Mouse (Mus musculus) ovary, adult 18-20 months (tissue): ENCODE data around the gene Faf2.
A peak's percentile ranks its signal among the peaks of the same experiment; 100 is the strongest.

Source experiments
- DNase-seq: peaks from one replicate; pipeline ENCODE4 v3.0.0; 2022; ENCODE audit warnings: low spot score, mixed read lengths

Gene Faf2

DNA sequence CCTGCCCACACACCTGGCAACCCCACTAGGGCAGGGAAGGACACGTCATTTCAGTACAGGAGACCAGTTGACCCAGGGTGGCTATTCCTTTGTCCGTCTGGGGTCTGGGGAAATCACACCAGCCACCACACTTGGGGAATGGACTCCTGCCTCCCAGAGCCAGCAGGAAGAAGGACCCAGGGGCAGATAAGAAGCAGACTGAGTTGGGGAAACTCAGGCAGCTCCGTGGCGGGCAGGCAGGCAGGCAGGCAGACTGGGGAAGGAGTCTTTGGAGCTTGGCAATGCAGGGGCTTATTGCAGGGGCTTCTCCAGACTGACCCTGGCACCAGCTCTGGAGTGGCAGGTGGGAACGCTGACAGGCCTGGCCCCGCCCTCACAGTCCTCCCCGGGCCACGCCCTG is 59.7 kb downstream of the Faf2 start:
- DNase-seq, result no peak

DNA sequence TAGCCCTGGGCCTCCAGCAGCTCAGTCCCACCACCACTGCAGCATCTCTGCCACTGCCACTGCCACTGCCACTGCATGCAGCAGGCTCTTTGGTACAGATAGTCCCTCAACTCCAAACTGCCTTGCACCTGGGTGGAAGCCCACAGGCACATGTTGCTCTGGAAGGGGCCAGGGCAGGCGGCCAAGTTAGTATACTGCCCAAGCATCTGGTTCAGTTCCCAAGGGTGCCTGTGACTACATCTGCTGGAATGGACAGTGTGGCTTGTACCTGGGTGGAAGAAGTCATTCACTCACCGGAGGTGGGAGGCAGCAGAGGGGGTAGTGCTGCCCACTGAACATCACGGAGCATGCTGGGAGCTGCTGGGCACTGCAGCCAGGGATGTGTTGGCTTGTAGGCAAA is 61.7 kb downstream of the Faf2 start:
- no peak for DNase-seq

DNA sequence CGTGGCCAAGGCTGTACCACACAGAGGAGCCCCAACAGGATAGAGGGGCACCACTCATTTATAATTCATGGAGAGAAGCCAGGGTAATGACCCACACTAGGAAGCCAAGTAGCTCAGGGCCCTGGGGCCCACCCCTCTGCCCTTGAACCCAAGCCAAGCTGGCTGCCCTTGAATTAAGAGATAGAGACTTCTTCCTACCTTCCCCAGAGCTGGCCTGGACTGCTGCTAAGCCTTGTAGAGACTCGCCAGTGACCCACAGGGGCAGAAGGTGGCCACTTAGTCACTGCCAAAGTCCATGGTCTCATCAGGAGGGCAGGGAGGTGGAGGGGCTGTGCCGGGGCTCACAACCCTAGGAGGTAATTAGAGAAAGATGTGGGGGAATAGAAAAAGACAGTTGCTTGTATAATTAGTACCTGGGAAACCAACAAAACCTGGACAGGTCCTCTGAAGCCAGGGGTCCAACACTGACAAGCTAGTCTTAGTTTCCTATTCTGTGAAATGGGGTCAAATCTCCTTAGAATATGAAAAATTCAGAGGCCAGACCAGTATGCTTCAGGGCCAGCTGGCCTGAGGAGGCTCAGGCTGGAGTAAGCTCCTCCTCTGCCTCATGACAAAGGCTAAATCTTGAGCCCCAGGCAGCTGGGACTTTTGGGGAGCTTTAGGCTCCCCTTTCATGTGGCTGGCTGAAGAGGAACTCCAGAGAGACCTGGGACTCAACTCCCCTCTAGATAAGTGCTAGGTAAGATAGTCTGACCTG is 62.7 kb downstream of the Faf2 start:
- peak; percentile 82 for DNase-seq

DNA sequence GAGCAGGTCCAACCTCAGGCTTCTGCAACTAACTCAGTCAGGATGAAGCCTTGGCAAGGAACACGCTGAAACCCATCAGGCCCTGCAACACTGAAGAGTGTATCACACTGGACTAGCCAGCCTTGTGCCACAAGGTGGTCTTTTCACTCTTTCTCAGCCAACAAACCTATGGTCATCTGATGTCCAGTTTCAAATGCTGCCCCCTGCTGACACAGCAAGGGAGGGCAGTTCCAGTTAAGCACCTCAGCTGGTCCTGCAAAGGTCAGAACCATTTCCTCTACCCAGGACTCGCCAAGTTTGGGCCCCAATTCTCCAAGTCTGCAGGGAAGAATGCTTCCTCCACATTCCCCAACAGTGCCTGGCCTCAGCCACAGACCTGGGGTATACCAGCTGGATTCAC is 63.6 kb downstream of the Faf2 start:
- no peak for DNase-seq

DNA sequence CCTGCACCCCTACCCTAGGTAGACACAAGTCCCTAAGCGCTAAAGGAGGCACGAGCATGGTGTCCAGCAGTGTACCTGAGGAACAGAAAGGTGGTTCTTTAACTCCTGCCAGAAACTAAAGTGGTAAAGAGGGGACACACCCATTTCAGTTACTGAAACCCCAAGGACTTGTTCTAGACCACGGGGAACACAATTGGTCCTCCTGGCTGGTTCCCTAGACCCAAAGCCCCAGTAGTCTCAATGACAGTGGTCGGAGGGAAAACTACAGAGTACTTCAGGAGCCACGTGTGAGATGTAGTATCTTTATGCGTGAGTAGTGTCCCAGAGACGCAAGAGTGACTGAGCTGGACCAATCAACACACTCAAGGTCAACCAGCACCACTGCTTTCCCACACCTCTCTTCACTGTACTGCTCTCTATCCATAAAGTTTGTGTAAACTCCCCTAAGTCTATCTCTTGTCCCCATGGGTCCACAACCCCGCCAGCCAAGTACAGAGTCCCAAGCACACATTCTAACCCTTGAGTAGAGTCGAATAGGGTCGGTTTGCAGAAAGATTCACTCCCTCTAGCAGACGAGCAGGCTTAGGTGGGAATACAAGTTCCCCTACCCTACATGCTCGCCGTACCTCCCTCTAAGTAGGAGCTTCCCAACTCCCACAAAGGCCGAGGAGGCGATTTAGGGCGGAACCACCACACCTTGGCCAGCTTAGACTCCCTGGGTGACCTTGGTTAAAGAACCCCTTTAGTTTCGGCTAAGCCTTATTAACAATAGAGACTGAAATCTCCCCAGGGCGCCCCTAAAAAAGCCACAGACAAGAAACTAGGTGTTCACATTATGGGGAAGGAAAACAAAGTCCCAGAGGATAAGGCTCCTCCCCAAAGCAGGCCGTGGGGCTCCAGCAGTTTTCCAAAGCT is 64.8 kb downstream of the Faf2 start:
- DNase-seq, result no peak

DNA sequence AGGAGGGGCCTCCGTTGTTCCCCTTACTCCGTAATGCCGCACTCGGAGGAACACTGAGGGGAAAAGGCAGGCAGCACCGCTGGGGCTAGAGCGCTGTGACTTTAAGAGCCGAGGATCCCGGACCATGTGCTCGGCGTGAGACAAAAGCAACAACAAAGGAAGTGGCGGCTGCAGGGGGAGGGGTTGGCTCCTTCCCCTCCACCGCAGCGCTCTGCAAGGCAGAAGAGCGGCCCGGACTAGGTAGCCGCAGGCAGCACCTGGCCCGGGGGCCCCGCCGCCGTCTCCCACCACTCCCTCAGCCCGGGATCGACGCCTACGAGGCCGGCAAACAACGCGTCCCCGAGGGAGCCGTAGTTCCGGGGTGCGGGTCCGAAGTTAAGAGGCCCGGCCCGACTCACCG is 65.5 kb downstream of the Faf2 start:
- peak; percentile 71 for DNase-seq

DNA sequence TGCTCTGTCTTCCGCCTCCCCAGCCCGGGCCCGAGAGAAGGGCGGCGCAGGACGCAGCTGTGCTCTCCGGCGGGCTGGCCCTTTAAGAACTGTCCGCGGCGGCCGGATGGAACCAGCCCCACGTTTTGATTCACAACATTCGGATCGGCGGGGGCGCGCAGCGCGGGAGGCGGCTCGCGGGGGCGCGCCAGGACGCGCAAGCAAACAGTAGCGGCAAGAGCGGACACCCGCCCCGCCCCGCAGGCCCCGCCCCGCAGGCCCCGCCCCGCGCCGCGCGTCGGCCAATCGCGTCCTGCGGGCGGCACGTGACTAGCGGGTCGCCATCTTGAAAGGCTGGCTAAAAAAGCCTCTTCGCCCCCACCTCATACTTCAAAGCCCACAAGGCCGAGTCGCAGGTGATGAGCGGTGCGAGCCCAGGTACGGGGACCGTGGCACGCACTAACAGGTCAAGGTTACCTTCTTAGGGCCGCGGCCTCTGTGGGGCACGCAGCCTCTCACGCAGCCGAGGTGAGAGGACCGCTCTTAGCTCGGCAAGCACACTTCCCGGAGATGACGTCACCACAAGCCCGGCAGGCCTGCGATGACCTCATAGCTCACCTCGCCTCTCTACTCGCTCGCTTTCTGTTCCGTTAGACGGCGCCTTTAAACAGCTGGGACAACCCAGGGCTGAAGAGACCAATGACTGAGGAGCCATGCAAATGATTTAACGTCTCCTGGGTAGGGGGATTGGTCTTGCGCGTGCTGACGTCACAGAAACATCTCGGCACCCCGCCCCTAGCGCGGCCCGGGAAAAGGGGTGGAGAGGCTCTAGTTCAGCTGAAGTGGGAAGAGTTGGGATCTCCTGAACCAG is 66.2 kb downstream of the Faf2 start:
- DNase-seq, result peak; percentile 96

DNA sequence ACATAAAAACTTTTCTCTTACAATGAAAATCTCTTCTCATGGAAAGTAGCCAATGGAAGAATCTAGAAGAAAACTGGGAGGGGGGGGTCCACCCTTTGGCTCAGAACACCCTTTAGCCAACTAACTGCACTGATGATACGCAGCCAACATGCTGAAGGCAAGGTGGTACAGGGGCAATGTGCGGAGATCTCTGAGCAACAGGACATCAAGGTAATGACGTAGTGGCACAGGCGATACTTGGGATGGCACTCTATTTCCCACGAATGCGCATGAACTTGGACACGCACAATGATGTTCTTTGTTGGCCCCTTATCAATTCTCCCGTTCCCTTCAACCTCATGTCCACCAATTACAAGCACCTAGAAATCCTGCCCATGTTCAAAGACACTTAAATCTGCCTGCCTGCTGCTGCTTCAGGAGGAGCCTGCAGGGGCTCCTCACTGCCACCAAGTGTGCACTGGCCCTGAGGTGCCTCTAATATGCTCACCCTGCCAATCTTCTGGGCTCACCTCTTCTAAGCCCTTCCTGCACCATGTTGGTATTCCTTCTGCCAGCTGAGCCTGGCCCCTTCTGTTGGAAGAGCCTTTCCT is 68.7 kb downstream of the Faf2 start:
- no peak for DNase-seq

DNA sequence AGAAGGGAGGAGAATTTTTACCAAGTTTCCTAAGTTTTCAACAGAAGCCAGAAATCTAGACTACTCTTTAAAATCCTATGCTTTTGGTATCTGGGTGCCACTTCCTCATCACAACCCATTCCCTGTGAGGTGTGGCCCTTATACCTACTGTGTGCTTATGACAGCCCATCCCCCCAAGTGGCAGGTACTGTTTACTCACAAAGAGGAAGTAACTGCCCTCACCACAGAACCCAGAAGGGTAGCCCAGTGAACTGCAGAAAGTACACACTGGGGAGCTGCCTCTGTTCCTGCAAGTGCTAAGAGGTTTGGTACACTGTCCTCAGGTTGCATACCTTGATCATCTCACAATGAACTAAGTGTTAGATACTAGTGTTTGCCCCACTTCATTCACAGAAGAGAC is 70.2 kb downstream of the Faf2 start:
- no peak for DNase-seq

DNA sequence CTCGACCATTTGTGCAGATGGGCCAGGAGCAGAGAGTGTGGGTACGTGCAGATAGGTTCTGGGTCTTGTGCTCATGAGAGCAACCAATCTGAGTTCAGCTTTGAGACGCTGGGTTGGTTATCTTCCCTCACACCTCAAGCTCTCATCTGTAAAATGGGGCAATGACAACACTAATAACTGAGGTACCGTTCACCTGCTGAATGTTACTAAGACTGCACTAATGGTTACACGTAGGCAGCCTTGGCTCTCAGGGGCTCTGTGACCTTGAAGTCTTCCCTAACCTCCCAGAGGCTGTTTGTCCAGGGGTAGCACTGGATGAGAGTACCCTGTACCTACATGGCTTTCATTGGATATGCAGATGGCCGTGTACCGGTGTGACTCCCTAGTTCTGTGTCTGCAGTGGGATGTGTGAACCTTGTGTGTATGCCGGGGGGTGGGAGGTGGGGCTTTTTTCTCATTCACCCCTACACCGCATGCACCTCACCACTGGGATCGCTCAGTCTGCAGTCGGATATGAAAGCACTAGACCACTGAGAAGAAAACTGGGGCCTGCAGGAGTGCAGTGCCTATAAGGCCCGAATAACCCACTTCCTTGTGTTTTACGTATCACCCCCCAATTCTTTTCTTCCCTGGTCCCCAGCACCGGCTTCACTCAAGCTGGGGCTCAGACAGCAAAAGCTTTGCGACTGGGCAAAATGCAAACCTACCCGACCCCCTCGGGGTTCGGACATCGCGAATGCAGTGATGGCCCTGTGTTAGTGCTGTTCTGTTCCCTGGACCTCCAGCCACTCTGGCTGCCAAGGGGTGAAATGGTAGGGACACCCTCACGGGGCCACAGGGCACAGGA is 71.3 kb downstream of the Faf2 start:
- no peak for DNase-seq

DNA sequence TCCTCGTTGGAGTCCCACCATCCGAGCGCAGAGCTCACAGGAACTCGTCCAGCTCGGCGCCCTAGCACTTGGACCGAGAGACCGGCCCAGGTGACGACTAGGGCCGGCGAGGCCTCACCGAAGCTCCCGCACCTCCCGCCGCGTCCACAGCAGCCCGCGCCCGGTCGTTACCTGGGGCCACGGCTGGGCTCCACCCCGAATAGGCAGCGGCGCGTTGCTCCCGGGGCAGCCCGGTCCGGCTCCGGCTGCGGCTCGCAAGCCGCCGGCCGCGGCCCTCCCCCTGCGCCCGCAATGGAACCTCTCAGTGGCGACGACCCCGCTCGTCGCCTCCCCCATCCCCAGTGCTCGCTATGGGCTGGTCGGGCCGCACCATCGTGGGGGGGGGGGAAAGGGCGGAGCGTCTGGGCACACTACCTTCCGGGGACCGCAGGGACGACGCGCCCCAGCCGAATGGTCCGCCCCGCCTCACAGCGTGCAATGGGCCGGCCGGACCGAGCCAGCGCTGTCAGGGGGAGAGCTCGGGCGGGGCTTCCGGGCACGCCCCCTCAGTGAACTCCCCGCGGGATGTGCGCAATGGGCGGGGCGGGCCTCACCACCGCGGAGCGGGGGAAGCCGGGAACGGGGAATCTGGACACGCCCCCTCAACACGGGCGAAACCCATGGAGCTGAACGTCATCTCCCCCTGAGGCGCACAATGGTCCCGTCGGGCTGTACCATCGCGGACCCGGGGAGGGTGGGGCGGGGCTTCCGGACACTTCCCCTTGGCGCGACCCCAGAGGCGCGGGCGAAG is 72.2 kb downstream of the Faf2 start, which contains the start of gene Rnf44:
TSS of gene Rnf44 (minus strand) at position 350 of the 790 bp plus-strand sequence.
- DNase-seq, result peak; percentile 99

DNA sequence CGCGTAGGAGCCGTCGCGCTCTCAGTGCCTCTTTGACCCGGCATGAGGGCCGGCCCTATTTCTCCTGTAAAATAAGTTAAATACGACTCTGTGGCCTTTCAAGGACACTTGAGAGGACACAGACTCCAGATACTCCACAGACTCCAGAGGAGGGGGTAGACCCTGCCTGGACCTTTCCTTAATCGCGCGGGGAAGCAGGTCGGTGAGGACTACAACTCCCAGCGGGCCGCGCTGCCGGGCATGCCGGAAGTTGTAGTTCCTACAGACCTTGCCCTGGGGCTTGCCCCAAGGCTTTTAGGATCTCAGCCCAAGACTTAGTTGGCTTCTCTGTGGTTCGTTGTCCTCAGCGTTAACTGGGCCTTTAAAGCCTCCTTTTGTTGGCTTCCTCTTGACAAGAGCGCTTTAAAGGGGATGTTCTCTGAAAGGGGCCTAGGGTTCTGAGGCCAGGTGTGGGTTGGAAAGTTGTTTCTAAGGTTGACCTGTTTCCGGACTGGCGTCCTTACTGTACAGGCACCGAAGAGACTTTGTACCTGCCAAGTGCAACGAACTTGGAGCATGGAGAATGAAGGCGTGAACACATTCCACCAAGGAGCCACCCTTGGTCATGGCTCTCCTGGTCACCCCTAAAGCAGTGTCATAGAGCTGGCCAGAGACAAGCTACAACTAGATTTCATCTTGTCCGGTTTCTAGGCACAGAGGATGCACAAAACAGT is 72.9 kb downstream of the Faf2 start:
- DNase-seq, result peak; percentile 82

DNA sequence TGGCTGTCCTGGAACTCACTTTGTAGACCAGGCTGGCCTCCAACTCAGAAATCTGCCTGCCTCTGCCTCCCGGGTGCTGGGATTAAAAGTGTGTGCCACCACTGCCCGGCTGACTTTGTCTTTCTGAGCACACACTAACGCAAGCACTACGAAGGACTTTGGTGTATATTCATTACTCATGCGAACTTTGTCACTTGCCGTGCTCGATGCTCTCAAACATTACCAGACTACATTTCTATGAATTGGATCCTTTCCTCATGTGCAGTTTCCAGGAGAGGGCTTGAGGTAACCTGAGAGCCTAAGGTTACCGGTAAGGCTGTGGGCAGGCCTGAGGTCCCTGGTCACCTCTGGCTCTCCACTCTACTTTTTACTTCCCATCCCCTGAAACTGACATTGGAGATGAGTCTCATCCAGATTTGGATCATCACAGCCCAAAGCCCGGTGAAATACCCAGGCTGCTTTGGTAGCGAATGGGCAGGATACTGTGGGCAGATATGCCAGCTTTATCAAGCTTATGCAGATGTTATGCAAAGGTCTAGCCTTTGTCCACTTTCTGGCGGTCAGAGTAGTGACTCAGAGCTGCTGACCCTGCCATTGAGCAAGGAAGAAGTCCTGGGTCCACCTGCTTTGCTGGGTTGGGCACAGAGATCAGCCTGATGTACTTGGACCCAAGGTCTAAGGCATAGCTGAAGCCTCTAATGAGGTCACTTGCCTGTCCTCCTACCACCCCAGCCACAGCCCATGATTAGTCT is 74.1 kb downstream of the Faf2 start:
- no peak for DNase-seq

DNA sequence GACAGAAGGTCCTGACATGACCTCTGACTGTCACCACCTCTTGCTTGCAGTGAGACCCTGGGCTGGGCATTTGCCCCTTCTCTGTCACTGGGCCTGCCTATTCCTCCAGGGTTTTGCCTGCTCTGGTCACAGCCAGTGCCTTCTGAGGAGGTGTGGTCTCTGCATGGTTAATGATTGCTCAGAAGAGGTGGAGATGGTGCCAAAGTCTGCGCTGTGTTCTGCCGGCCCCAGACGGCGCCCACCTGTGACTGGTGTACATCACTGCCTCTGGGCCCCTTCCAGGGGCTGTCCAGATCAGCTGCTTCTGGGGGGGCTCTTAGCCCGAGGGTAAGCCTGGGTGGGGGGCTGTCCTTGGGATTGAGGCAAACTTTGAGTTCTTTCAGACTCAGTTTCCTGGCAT is 79.7 kb downstream of the Faf2 start, which contains the start of gene Cdhr2:
TSS of gene Cdhr2 (plus strand) at position 219 of the 400 bp plus-strand sequence.
- DNase-seq, result no peak

DNA sequence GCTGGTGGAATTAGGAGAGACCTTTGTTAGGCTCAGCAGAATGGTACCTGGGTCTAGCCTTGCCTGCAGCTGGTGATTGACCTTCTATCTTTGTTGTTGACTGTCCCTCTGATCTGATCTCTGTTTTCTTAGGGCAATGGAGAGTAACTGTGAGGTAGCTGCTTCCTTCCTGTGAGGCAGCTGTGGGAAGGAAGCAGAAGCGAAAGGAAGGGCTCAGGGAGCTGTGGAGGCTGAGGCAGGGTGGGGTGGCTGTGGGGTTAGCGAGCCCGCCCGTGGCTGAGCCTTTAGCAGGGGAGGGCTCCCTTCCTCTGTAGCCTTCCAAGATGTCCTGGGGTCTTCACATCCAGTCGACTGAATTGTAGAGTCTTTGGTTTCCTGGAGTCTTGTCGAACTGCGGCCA is 80.9 kb downstream of the Faf2 start:
- no peak for DNase-seq

DNA sequence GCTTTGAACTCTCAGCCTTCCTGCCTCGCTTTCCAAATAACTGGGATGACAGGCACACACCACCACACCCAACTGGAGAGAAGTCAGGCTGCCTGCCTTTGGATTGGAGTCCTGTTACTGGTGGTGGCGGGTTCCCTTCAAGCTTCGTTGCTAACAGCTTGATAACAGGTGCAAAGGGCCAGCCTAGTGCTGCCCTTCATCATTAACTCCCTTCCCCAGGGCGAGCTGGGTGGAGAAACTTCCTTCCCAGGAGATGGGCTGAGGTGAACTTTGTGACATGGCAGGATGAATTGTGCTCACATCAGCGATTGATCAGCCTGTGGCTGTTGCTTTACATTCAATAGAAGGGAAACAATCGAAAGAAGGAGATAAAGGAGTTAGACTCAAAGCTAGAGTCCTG is 83.3 kb downstream of the Faf2 start:
- no peak for DNase-seq

DNA sequence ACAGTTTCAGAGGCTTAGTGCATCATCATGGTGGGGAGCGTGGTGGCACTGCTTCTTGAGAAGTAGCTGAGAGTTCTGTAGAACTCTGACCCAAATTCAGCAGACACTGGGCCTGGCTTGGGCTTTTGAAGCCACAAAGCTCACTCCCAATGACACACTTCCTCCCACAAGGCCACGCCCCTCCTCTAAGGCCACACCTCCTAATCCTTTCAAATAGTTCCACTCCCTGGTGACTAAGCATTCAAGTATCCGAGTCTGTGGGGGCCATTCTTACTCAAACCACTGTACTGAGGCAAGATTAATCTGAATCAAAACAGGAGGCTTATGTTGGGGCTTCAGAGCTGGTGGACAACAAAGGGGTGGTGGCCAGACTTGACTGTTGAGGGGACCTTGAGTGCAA is 89.3 kb downstream of the Faf2 start:
- no peak for DNase-seq
